Mouse (Mus musculus): ENCODE data around the gene Krt82.

GRCm38 (mm10) chr15:101562850-101563249 is 12.4 kb upstream of the Krt82 start, which contains the start of gene Krt90:
- no peak for TF ChIP-seq CTCF (IDR thresholded peaks at IDR 0.05; ENCODE audit: borderline replicate concordance, control insufficient read depth, extremely low read depth, insufficient read depth, low read length, poor library complexity)
- TF ChIP-seq POLR2A (IDR thresholded peaks at IDR 0.05; ENCODE audit: control insufficient read depth, extremely low read depth, insufficient read depth, low read length, poor library complexity), result no peak
